In genomic region chr14:62331866-62332619, GRCm38 (mm10) we compare ENCODE assay signal across 8 mouse cellular contexts. TPM values are rescaled to one million over a fixed set of nuclear protein-coding genes. Genes with fewer than 3 reads are reported as not detected.
DNase-seq lines count a peak whose midpoint lies in the region; ATAC-seq and TF ChIP-seq lines count a peak whose summit lies in the region.

No protein-coding gene starts in this region.

- peak overlapping the region; percentile 93 for H3K27ac ChIP-seq in ES-E14 (ENCODE audit: insufficient read depth, low read depth, low read length, poor library complexity, severe bottlenecking)
- peak overlapping the region; percentile 88 for H3K27ac ChIP-seq in forebrain, embryonic 16.5 days (ENCODE audit: low read length)
- peak overlapping the region; percentile 91 for H3K27ac ChIP-seq in lung, embryonic 15.5 days

- ATAC-seq in forebrain, embryonic 16.5 days = peak; percentile 87
- ATAC-seq in lung, embryonic 15.5 days (ENCODE audit: borderline replicate concordance, extremely low read depth, low FRiP score, low TSS enrichment) = peak; percentile 82

- under 1% methylated on average over 61 of the region's 62 CpGs for WGBS in forebrain, embryonic 16.5 days
- under 1% methylated on average over 62 of the region's 62 CpGs for WGBS in lung, embryonic 15.5 days

- peak overlapping the region; percentile 59 for H3K4me2 ChIP-seq in forebrain, embryonic 16.5 days (ENCODE audit: low read length)
- H3K4me2 ChIP-seq in lung, embryonic 15.5 days = peak overlapping the region; percentile 72

- H3K9ac ChIP-seq in ES-E14 (ENCODE audit: insufficient read depth, low read depth, low read length, poor library complexity, severe bottlenecking) = peak overlapping the region; percentile 97
- H3K9ac ChIP-seq in forebrain, embryonic 16.5 days (replicated peaks; ENCODE audit: low read depth, low read length) = peak overlapping the region; percentile 75
- H3K9ac ChIP-seq in lung, embryonic 15.5 days = peak overlapping the region; percentile 76

- H3K4me1 ChIP-seq in ES-E14 (ENCODE audit: control insufficient read depth in 2 of 2, insufficient read depth in 2 of 2, low read length in 2 of 2, poor library complexity in 1 of 2) = peaks cover 7 to 12% of the 10 kb centered on the region in 2 experiments
- H3K4me1 ChIP-seq in forebrain, embryonic 16.5 days (replicated peaks; ENCODE audit: control insufficient read depth, insufficient read depth, low read length) = peaks cover 17% of the 10 kb centered on the region
- H3K4me1 ChIP-seq in lung, embryonic 15.5 days = peaks cover 27% of the 10 kb centered on the region

- H3K36me3 ChIP-seq in ES-E14 (ENCODE audit: control insufficient read depth, insufficient read depth, low read length, poor library complexity, severe bottlenecking) = no peaks in the 10 kb centered on the region
- H3K36me3 ChIP-seq in forebrain, embryonic 16.5 days (ENCODE audit: control insufficient read depth, insufficient read depth) = no peaks in the 10 kb centered on the region
- H3K36me3 ChIP-seq in lung, embryonic 15.5 days = no peaks in the 10 kb centered on the region

- no peaks in the 10 kb centered on the region for H3K9me3 ChIP-seq in ES-E14 (ENCODE audit: control insufficient read depth, insufficient read depth, low read depth, low read length)
- H3K9me3 ChIP-seq in forebrain, embryonic 16.5 days (ENCODE audit: control insufficient read depth, low read length) = no peaks in the 10 kb centered on the region
- H3K9me3 ChIP-seq in lung, embryonic 15.5 days = no peaks in the 10 kb centered on the region

- H3K4me3 ChIP-seq in ES-E14 (ENCODE audit: insufficient read depth in 1 of 2, low read depth in 1 of 2, low read length in 2 of 2, poor library complexity in 1 of 2, severe bottlenecking in 1 of 2) = peak overlapping the region; percentile 84 to 86
- H3K4me3 ChIP-seq in forebrain, embryonic 16.5 days (replicated peaks; ENCODE audit: low read length) = peak overlapping the region; percentile 70
- peak overlapping the region; percentile 87 for H3K4me3 ChIP-seq in lung, embryonic 15.5 days

- in situ Hi-C loops in ES-E14 (cut with MboI; ENCODE audit: low sequenced_read_pairs in 2 of 2, unreplicated experiment in 2 of 2) = no loop called here

- no peaks in the 10 kb centered on the region for H3K27me3 ChIP-seq in forebrain, embryonic 16.5 days (replicated peaks; ENCODE audit: control insufficient read depth, insufficient read depth, low read length)
- H3K27me3 ChIP-seq in lung, embryonic 15.5 days = no peaks in the 10 kb centered on the region

- peak; percentile 76 for DNase-seq in ES-E14 (ENCODE audit: low read depth, low spot score)
- peak; percentile 89 for DNase-seq in cerebellum, adult 11-12 months
- peak; percentile 92 for DNase-seq in heart, postnatal 4 days
- peak; percentile 70 to 80 for DNase-seq in layer of hippocampus, adult 8-10 months (ENCODE audit: low spot score in 2 of 2)
- peak; percentile 72 for DNase-seq in ovary, adult 18-20 months (ENCODE audit: low spot score)
- peak; percentile 87 for DNase-seq in thymus, postnatal 0 days (ENCODE audit: low spot score)

TF ChIP-seq in ES-E14, 5 proteins besides CTCF, POLR2A, EP300 and RAD21:
- peak; percentile 40; the same call in 1 of the 2 replicates for TF ChIP-seq ZNF384 (IDR thresholded peaks at IDR 0.05; ENCODE audit: low read depth, low read length)
- peak; percentile 42; the same call in 1 of the 2 replicates for TF ChIP-seq HCFC1 (IDR thresholded peaks at IDR 0.05; ENCODE audit: borderline replicate concordance, insufficient read depth, low read length)
- TF ChIP-seq MAFK (IDR thresholded peaks at IDR 0.05; ENCODE audit: insufficient read depth, low read depth, low read length) = no peak

RNA-seq across cellular contexts. Expression of gene Dleu7, which starts 39.2 kb away (rescaled TPM):
- total RNA-seq in ES-E14 (2012; rRNA removed) = 0.98 and 1.2 TPM in 2 replicates
- polyA plus RNA-seq in forebrain, embryonic 16.5 days (2015; fragmentation: Nextera tagmentation; extraction: Ambion mirVana) = 21.0 and 21.3 TPM in 2 replicates
- under 1 TPM; 0.18 to 0.21 TPM for total RNA-seq in heart, postnatal 4 days (2021)
- 1 to 10 TPM; 5.2 to 7.4 (median 5.9) TPM for total RNA-seq in layer of hippocampus, adult 8-10 months (2022)
- polyA plus RNA-seq in lung, embryonic 15.5 days (2015; fragmentation: Nextera tagmentation; extraction: Ambion mirVana) = 0.54 and 0.96 TPM in 2 replicates
- polyA plus RNA-seq in thymus, postnatal 0 days (2015; fragmentation: Nextera tagmentation; extraction: Ambion mirVana) = 5.6 and 6.4 TPM in 2 replicates

RNA-seq across cellular contexts. Expression of gene Rnaseh2b, which starts 39.7 kb away (rescaled TPM):
- total RNA-seq in ES-E14 (2012; rRNA removed) = 16.4 and 27.3 TPM in 2 replicates
- 47.9 and 64.0 TPM in 2 replicates for polyA plus RNA-seq in forebrain, embryonic 16.5 days (2015; fragmentation: Nextera tagmentation; extraction: Ambion mirVana)
- 10 to 100 TPM; 34.9 to 35.5 TPM for total RNA-seq in heart, postnatal 4 days (2021)
- 10 to 100 TPM in 3 of 4 experiments, 1 to 10 TPM in 1; 9.2 to 16.8 (median 12.6) TPM for total RNA-seq in layer of hippocampus, adult 8-10 months (2022)
- polyA plus RNA-seq in lung, embryonic 15.5 days (2015; fragmentation: Nextera tagmentation; extraction: Ambion mirVana) = 57.7 and 57.8 TPM in 2 replicates
- polyA plus RNA-seq in thymus, postnatal 0 days (2015; fragmentation: Nextera tagmentation; extraction: Ambion mirVana) = 128 and 130 TPM in 2 replicates

Comparison
In these comparisons a context has a peak if more than half of its experiments do, and no peak if none do; other contexts are left out.
1. Peak in every context shown above with its lines: DNase-seq, ATAC-seq, H3K4me3 ChIP-seq and H3K27ac ChIP-seq.